Mouse (Mus musculus) left cerebral cortex, postnatal 25 days (tissue): ENCODE data around the gene Eif4e3. TPM values are rescaled to one million over a fixed set of nuclear protein-coding genes. Genes with fewer than 3 reads are reported as not detected.

Source experiments
- DNase-seq, 2 experiments: peaks; one replicate each; pipeline ENCODE4 v3.0.0; 2022; ENCODE audit warnings: low spot score in 2 of 2, mixed read lengths in 1 of 2
- intact Hi-C: fragments of 180-260 bp; cut with DNase I; formaldehyde crosslinking; loops from one replicate; pipeline ENCODE4 v1.15.1; 2025
- total RNA-seq, 2 experiments: library from RNA; stranded (reverse); gene quantifications; 2 replicates each; pipeline ENCODE4 v1.2.3; 2021

Gene Eif4e3
- total RNA-seq, result 10 to 100 TPM; 16.6 to 17.0 TPM

DNA sequence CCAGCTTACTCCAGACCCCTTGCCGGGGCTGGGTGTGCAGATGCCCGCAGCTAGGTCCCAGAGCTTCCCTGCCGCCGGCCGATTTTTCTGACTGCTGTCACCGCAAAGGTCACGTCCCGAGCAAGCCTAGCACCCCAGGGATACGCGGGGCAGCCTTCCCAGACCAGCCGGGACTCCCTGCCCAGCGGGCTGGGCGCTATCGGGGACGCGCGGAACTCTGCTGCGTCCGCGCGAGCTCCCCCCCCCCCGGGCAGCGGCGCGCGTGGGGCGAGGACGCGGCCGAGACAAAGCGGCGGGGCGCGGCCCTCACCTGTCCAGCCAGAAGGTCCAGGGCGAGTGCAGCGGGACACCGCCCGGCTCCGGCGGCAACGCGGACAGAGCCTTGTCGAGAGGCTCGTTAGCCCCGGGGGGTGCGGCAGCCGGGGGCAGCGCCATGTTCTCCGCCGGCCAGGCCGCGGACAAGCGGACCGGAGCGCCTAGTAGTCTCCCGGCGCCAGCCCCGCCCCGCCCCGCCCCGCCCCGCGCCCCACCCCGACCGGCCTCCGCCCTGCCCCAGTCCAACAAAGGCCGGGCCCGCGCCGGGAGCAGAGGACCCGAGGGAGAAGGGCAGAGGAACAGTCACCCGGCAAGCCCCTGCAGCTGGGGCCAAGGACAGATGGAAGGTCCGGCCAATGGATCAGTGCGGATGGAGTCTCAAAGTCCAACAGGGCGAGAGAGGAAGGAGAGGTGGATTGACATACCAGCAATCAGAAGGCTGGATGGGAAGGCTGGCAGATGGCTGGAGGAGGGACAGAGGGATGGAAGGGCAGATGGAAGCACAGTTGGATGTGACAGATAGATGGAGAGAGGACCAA, at the start of gene Eif4e3, which contains the start of gene Gm20696:
Gene Eif4e3, minus strand, starts transcription at position 454 of the 854 bp plus-strand sequence.
Gene Gm20696, minus strand, starts transcription at position 480 of the 854 bp plus-strand sequence.
- intact Hi-C loops, result no loop called here
- DNase-seq, result no peak

GRCm38 (mm10) chr6:99715913-99716312, 49.3 kb upstream of the Eif4e3 start:
- no peak for DNase-seq
- intact Hi-C loops, result no loop called here

- intact Hi-C loops, result no loop called here
- DNase-seq, result no peak
Measured at GRCm38 (mm10) chr6:99715191-99715590, 48.6 kb upstream of the Eif4e3 start.

GRCm38 (mm10) chr6:99713256-99713655, 46.7 kb upstream of the Eif4e3 start:
- no peak for DNase-seq
- intact Hi-C loops, result no loop called here

DNA sequence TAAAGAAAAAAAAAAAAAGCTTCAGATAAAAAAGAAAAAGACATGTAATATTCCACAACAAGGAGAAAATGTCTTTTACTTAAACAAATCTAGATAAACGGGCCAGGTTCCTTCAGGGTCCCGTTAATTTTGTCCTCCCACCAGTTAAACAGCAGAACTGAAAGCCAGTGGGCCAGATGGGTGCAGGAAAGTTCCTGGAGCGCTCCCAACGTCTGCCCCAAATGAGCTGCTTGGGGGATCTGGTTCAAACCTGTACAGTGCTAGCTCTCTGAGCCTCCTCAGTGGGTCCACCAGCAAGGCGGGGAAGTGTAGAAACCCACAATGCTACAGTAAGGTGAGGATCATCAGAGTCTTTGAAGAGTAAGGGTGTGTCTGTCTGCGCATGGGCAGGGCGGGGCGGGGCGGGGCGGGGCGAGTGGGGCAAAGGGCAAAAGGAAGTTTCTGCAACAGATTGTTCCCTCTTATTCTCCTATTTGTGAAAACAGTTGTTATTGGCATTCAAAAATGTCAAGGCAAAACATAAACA, 45.1 kb upstream of the Eif4e3 start:
- intact Hi-C loops, result no loop called here

DNA sequence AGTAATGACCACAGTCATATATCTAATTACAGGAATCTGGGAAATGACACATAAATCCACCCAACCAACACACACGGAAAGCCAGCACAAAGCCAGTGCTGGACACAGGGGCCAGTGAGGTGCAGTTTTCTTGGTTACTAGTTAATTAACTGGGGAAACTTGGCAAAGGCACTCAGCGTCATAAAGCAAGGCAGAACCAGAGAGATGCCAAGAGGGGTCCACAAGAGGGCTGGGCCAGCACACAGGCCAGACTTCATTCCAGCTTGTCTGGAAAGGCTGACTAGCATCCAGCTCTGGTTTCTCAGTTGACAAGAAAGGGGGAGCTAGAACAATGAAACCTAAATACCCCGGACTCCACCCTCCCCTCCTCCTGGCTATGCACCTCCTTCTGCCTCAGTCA, 33.9 kb upstream of the Eif4e3 start:
- intact Hi-C loops, result no loop called here
- DNase-seq, result no peak

More for the DNA sequence above, 45.1 kb upstream of the Eif4e3 start:
- DNase-seq, result no peak

DNA sequence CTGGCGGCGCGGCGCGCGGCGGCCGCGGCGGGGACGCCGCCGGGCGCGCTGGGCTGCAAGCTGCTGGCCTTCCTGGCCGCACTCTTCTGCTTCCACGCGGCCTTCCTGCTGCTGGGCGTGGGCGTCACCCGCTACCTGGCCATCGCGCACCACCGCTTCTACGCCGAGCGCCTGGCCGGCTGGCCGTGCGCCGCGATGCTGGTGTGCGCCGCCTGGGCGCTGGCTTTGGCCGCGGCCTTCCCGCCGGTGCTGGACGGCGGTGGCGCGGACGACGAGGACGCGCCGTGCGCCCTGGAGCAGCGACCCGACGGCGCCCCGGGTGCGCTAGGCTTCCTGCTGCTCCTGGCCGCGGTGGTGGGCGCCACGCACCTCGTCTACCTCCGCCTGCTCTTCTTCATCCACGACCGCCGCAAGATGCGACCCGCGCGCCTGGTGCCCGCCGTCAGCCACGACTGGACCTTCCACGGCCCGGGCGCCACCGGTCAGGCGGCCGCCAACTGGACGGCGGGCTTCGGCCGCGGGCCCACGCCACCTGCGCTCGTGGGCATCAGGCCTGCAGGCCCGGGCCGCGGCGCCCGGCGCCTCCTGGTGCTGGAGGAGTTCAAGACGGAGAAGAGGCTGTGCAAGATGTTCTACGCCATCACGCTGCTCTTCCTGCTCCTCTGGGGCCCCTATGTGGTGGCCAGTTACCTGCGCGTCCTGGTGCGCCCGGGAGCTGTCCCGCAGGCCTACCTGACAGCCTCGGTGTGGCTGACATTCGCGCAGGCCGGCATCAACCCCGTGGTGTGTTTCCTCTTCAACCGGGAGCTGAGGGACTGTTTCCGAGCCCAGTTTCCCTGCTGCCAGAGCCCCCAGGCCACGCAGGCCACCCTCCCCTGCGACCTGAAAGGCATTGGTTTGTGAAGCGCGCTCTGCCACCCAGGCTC, 26.6 kb upstream of the Eif4e3 start:
- peak in 1 of 2 experiments; percentile 60 for DNase-seq
- intact Hi-C loops, result no loop called here

GRCm38 (mm10) chr6:99692206-99692915, 25.8 kb upstream of the Eif4e3 start, which contains the start of gene Gpr27:
Gpr27 (plus strand) TSS chr6:99692679.
- intact Hi-C loops, result no loop called here
- DNase-seq, result peak; percentile 45 to 63

DNA sequence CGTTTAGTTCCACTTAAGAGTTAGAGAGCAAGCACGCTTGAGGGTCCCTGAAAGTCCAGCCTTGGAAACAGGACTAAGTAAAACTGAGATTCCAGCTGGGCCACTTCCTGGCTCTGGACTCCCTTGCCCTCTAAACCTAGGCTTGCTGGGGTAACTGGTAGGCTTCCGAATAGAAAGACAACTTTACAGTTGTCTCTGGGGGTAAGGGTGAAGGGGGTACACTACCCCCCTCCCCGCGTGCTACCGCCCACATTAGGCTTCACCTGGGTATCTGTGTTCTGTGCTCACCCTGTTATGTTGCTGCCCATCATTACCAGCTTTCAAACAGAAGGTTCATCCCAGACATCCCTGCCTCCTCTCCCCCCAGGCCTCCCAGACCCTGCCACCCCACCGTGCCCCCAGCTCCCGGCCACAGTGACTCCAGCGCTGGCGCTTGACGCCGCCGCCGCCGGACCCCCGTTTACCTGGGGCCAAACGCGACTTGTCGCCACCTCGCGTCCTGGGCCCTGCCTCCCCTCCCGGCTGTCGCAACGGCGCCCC, 25.2 kb upstream of the Eif4e3 start:
- intact Hi-C loops, result no loop called here
- no peak for DNase-seq

GRCm38 (mm10) chr6:99688513-99688912, 21.9 kb upstream of the Eif4e3 start:
- intact Hi-C loops, result no loop called here

GRCm38 (mm10) chr6:99684899-99685298, 18.3 kb upstream of the Eif4e3 start:
- no peak for DNase-seq
- intact Hi-C loops, result no loop called here

More at GRCm38 (mm10) chr6:99688513-99688912, 21.9 kb upstream of the Eif4e3 start:
- DNase-seq, result no peak

DNA sequence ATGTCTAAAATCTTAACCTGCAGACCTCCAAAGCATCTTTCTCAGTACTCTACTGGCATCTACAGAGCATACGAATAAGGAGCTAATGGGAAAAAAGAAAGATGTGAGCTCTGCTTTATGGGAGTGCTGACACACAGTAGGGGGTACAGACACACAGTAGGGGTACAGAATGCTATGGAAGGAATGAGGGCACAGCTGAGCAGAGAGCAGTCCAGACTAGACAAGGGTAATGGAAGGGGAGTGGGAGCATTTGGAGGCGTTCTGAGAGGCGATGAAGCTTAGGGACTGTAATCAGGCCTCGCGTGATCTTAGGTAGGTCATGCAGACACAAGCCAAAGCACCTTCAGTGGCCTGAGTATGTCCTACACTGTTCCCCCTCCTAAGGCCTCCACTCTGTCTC, 17.4 kb upstream of the Eif4e3 start:
- intact Hi-C loops, result no loop called here
- no peak for DNase-seq

DNA sequence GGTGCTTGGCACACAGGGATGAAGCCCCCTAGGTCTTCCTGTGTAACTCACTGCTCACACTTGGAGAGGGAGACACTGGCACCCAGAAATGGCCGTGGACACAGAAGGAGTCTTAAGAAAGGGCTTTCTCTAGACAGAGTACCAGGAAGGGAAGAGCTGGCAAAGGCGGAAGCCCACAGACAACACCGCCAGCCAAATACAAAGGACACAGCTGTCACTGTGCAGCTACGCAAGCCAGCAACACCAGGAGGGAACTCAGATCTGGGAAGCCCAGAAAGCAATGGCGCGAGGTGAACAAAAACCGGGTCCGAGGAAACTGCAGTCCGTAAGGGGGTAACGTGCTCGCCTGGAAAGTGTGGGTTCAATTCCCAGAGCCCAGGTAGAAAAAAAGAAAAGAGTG, 11.5 kb upstream of the Eif4e3 start:
- intact Hi-C loops, result no loop called here
- DNase-seq, result no peak

GRCm38 (mm10) chr6:99677325-99677724, 10.8 kb upstream of the Eif4e3 start:
- intact Hi-C loops, result no loop called here
- no peak for DNase-seq

GRCm38 (mm10) chr6:99674482-99674881, 7.9 kb upstream of the Eif4e3 start:
- intact Hi-C loops, result no loop called here
- no peak for DNase-seq

DNA sequence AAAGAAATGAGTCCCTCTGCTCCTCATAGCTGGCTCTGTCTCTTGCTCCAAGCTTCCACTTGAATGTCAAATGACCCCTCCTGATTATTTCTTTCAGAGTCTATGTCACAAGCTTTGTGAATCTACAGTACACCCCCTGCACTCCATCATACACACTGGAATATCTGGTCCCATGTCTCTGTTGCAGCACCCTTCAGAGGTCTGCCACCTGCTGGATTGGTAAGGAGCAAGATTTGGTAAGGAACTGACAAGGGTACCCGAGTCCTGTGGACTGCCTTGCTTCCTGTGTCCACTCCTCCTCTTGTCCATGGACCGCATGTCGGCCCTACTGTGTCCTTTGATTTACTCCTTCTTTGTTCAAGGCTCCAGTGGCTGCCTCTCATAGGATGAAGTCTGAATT, 5.2 kb upstream of the Eif4e3 start:
- DNase-seq, result no peak
- intact Hi-C loops, result no loop called here

- intact Hi-C loops, result no loop called here
- peak; percentile 69 for DNase-seq
Measured at GRCm38 (mm10) chr6:99670481-99671119, 4.0 kb upstream of the Eif4e3 start.

DNA sequence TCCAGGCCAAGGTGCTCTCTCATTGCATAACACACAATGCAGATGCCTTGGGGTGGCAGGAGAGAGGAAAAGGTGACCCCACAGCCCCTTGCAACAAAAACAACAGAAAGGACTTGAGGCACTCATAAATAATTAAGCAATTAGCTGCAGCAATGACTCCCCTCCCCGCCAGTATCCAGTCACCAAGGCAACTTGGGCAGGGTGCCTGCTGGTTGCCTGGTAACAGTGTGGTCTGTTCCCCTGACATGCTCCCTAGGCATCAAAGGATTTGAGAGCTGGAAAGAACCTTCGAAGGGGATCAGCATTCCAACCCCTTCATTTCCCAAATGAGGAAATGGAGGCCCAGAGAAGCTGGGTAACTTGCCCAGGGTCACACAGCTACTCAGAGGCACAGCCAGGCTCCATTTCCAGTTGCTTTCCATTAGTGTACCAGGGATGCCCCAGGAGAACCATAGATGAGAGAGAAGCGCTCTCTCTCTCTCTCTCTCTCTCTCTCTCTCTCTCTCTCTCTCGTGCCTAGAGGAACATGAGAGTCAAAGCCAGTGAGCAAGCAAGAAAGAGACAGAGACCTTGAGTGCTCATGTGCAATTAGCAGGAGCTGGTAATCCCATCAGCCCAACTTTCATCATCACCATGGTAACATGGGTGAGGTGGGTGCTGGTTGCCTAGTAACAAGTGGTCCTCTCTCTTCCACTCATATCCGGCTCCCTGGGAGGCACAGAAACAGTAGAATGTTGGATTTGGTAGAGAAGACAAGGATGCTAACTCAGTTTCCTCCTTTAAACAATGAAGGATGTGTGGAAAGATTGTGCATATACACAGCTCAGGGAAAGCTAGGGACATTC, 3.1 kb upstream of the Eif4e3 start:
- DNase-seq, result peak; percentile 75 to 85
- intact Hi-C loops, result no loop called here
